Mouse (Mus musculus) embryo, embryonic 11 days (tissue): ENCODE measurements around the gene Nacad.

Experiments used
- DNase-seq: peaks from one replicate; pipeline ENCODE4 v3.0.0-alpha.2; 2015

Gene Nacad

GRCm38 (mm10) chr11:6579361-6579760, 26.5 kb downstream of the Nacad start:
- no peak for DNase-seq

- DNase-seq, result no peak
Observed at GRCm38 (mm10) chr11:6576151-6576550, 29.7 kb downstream of the Nacad start.

GRCm38 (mm10) chr11:6569410-6569777, 36.5 kb downstream of the Nacad start:
- no peak for DNase-seq

- no peak for DNase-seq
Observed at GRCm38 (mm10) chr11:6568584-6569409, 37.1 kb downstream of the Nacad start.

- DNase-seq, result no peak
Observed at GRCm38 (mm10) chr11:6567951-6568350, 37.9 kb downstream of the Nacad start.

GRCm38 (mm10) chr11:6566496-6566895, 39.4 kb downstream of the Nacad start:
- DNase-seq, result no peak

- DNase-seq, result no peak
Observed at GRCm38 (mm10) chr11:6563201-6563600, 42.7 kb downstream of the Nacad start.

GRCm38 (mm10) chr11:6562359-6562758, 43.5 kb downstream of the Nacad start:
- DNase-seq, result no peak

GRCm38 (mm10) chr11:6561474-6561873, 44.4 kb downstream of the Nacad start:
- no peak for DNase-seq

- no peak for DNase-seq
Observed at GRCm38 (mm10) chr11:6560655-6561360, 45.0 kb downstream of the Nacad start.

GRCm38 (mm10) chr11:6559996-6560395, 45.9 kb downstream of the Nacad start:
- no peak for DNase-seq

- DNase-seq, result no peak
Observed at GRCm38 (mm10) chr11:6558234-6558633, 47.6 kb downstream of the Nacad start.

GRCm38 (mm10) chr11:6550201-6550600, 55.7 kb downstream of the Nacad start:
- DNase-seq, result no peak

GRCm38 (mm10) chr11:6549770-6550169, 56.1 kb downstream of the Nacad start:
- DNase-seq, result no peak
